Mouse (Mus musculus) regulatory T cell (primary cell): Measurements from ENCODE around the gene Pef1.

Experiments used
- in situ Hi-C: fragments of 300-600 bp; cut with MboI, MseI; formaldehyde crosslinking; loops from one replicate; pipeline ENCODE4 v1.15.1; 2025; ENCODE audit warnings: high pct_unique_total_duplicates

The Pef1 gene

DNA sequence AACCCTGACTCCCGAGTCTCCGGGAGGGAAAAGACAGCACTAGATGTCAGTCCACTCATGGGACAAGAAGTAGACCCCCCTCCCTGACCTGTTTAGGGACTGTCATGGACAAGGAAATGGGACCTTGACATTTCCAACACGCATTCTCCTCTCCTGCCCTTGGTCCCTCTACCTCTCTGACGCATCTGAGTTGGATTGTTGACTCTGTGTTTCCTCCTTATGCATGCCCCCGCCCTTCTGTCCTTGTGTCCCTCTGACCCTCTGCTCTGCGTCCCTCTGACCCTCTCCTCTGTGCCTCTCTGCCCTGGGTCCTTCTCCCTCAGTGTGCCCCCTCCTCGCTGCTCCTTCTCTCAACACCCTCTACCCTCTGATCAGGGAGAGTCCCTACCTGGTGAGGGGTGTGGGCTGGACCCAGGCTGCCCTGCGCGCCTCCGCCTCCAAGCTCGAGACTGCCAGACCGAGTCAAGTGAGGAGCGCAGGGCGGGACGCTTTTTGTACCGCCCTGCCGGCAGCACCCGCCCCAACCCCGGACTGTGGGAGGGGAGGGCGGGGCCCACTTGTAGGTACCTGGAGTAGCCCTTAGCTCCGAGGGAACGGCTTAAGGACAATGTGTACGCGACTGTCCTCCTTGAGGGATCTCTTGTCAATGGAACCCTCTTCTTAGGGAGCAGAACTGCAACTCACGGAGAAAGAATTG lies 72.1 kb downstream of the Pef1 start:
- in situ Hi-C loops: no loop called here

DNA sequence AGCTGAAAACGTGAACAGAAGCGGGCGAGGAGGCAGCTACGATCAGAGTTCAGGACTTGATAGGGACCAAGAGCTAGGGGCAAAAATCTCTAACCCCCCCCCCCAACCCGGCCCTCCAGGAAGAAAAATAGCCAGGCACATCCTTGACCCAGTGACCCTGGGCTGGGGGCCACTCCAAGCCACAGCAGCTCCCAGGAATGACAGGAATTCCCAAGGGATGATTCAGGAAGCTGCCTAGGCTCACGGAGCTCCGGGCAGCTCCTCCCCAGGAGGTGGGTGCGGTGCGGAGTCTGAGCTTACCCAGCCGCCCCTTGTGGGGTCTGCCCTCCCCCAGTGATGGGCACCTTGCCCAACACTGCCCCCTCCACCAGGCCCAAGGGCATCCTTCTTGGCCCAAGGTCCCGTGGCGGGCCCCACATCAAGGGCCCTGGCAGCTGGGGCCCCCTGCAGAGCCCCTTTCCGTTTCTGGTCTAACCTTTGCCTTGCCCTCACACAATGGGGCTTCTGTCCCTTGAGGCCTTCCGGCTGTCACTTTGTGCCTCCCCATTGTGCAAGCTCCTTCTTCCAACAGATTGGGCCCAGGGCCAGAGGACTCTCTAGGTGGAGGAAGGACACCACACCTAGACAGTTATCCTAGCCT lies 72.8 kb downstream of the Pef1 start, which contains the start of gene Tinagl1:
TSS of gene Tinagl1 (minus strand) at position 51 of the 640 bp plus-strand sequence.
- in situ Hi-C loops: no loop called here

GRCm38 (mm10) chr4:130176156-130176720 lies 73.9 kb downstream of the Pef1 start:
- in situ Hi-C loops: no loop called here

- in situ Hi-C loops: no loop called here
Observed at GRCm38 (mm10) chr4:130177087-130177486, 74.7 kb downstream of the Pef1 start.

DNA sequence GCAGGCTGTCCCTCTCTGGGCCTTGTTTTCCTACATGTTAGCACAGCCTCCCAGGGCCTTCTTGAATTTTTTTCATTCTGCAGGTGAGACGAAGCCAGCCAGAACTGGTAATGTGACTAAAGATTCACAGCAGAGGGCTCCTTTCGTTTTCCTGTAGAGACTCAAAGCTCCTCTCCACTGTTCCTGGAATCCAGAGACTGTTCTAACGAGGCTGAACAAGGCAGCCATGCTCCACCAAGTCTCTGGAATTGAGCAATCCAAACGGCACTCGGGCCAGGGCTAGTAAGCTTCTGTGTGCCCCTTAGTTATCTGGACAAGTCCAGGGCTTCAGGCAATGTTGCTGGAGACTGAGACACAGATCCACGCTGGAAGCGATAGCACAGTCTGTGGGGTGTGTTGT lies 75.2 kb downstream of the Pef1 start:
- in situ Hi-C loops: no loop called here
